ENCODE assay signal across 8 mouse cellular contexts in the genomic region with DNA sequence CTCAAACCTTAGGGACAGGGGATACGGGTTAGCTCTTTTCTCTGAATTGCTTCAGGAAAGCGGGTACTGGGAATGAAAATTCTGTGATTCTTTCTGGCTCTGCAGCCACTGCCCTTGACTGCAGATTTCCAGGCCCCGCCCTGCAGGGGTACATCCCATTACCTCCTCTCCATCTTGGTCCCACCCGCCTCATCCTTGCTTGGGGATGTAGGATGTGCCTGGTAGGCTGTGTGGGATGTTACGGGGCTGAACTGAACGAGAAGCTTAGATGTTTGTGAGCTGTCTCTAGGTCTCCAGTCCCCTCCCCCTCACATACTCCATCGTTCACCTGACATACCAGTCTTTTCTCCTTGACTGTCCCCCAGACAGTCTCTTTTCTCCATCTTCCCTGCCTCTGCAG. TPM values are rescaled to one million over a fixed set of nuclear protein-coding genes. Genes with fewer than 3 reads are reported as not detected.
A peak's percentile ranks its signal among the peaks of the same experiment; 100 is the strongest.
DNase-seq lines count a peak whose midpoint lies in the region; ATAC-seq and TF ChIP-seq lines count a peak whose summit lies in the region.

No protein-coding gene starts in this region.

- no peak for DNase-seq in lung, adult 2 months
- DNase-seq in lung, postnatal 4 days = no peak
- DNase-seq in brain, embryonic 14.5 days (ENCODE audit: low read depth) = peak; percentile 53
- DNase-seq in forebrain, embryonic 14.5 days (ENCODE audit: low spot score) = peak; percentile 48
- no peak for DNase-seq in layer of hippocampus, adult 8-10 months (ENCODE audit: low spot score in 2 of 2)
- no peak for DNase-seq in Muller cell, postnatal 12 days (ENCODE audit: inconsistent ontology term)

- peaks cover 12% of the 10 kb centered on the region for H3K4me1 ChIP-seq in lung, adult 2 months (ENCODE audit: control insufficient read depth, insufficient read depth, low read length)
- H3K4me1 ChIP-seq in forebrain, embryonic 14.5 days (ENCODE audit: control insufficient read depth, insufficient read depth, low read length) = peaks cover 16% of the 10 kb centered on the region
- peaks cover 46% of the 10 kb centered on the region for H3K4me1 ChIP-seq in liver, embryonic 12.5 days

- peak overlapping the region; percentile 97 for H3K9ac ChIP-seq in forebrain, embryonic 14.5 days (ENCODE audit: low read length)
- H3K9ac ChIP-seq in liver, embryonic 12.5 days = peak overlapping the region; percentile 77

- H3K4me3 ChIP-seq in lung, adult 2 months (replicated peaks; ENCODE audit: extremely low read depth, low read depth, low read length) = peak overlapping the region; percentile 55
- peak overlapping the region; percentile 89 for H3K4me3 ChIP-seq in forebrain, embryonic 14.5 days (ENCODE audit: low read depth, low read length)
- peak overlapping the region; percentile 64 for H3K4me3 ChIP-seq in liver, embryonic 12.5 days

- peak overlapping the region; percentile 86 for H3K27ac ChIP-seq in forebrain, embryonic 14.5 days (ENCODE audit: low read depth, low read length)
- peak overlapping the region; percentile 66 for H3K27ac ChIP-seq in liver, embryonic 12.5 days

- no peak for TF ChIP-seq POLR2A in lung, adult 2 months (IDR thresholded peaks at IDR 0.05; ENCODE audit: borderline replicate concordance, extremely low read depth, low read depth, low read length)
- TF ChIP-seq POLR2A in brain, embryonic 14.5 days (IDR thresholded peaks at IDR 0.05; ENCODE audit: borderline replicate concordance, extremely low read depth, insufficient read depth, insufficient read length, poor library complexity, severe bottlenecking) = no peak

- 22% methylated on average over 7 of the region's 7 CpGs for WGBS in lung, adult 2 months
- WGBS in forebrain, embryonic 14.5 days = 4% methylated on average over 7 of the region's 7 CpGs
- 49% methylated on average over 7 of the region's 7 CpGs for WGBS in liver, embryonic 12.5 days (ENCODE audit: insufficient replicate concordance)

- peak overlapping the region; percentile 85 for H3K4me2 ChIP-seq in forebrain, embryonic 14.5 days (ENCODE audit: low read length)
- peak overlapping the region; percentile 97 for H3K4me2 ChIP-seq in liver, embryonic 12.5 days

- H3K36me3 ChIP-seq in forebrain, embryonic 14.5 days (ENCODE audit: control insufficient read depth, insufficient read depth, low read length) = peaks cover 43% of the 10 kb centered on the region
- peaks cover 55% of the 10 kb centered on the region for H3K36me3 ChIP-seq in liver, embryonic 12.5 days

- H3K27me3 ChIP-seq in forebrain, embryonic 14.5 days (replicated peaks; ENCODE audit: control insufficient read depth, insufficient read depth, low read length) = no peaks in the 10 kb centered on the region
- H3K27me3 ChIP-seq in liver, embryonic 12.5 days (replicated peaks) = no peaks in the 10 kb centered on the region

- no peak for TF ChIP-seq CTCF in lung, adult 2 months (IDR thresholded peaks at IDR 0.05; ENCODE audit: insufficient read depth, low read length)
- TF ChIP-seq CTCF in brain, embryonic 14.5 days (IDR thresholded peaks at IDR 0.05; ENCODE audit: borderline replicate concordance, extremely low read depth, insufficient read depth, insufficient read length) = no peak

- no peaks in the 10 kb centered on the region for H3K9me3 ChIP-seq in forebrain, embryonic 14.5 days (replicated peaks; ENCODE audit: control insufficient read depth, low read length)
- no peaks in the 10 kb centered on the region for H3K9me3 ChIP-seq in liver, embryonic 12.5 days (replicated peaks)

- no peak for ATAC-seq in forebrain, embryonic 14.5 days
- ATAC-seq in liver, embryonic 12.5 days = no peak
- ATAC-seq in erythroid progenitor cell, adult 5-6 weeks (replicated peaks; ENCODE audit: low FRiP score, poor library complexity, severe bottlenecking) = no peak

RNA-seq across cellular contexts. Expression of a gene that starts 4.0 kb away (rescaled TPM):
- 21.0 and 22.1 TPM in 2 replicates for polyA plus RNA-seq in lung, adult 2 months (2012; rRNA removed)
- polyA plus RNA-seq in brain, embryonic 14.5 days (2012; rRNA removed) = 72.7 and 80.3 TPM in 2 replicates
- 45.5 and 59.7 TPM in 2 replicates for polyA plus RNA-seq in forebrain, embryonic 14.5 days (2014; fragmentation: Nextera tagmentation; extraction: Ambion mirVana)
- polyA plus RNA-seq in liver, embryonic 12.5 days (2016; fragmentation: Nextera tagmentation; extraction: Ambion mirVana) = 17.5 and 19.3 TPM in 2 replicates
- total RNA-seq in erythroid progenitor cell, adult 5-6 weeks (2015; ENCODE audit: low replicate concordance) = 5.4 and 15.1 TPM in 2 replicates
- total RNA-seq in erythroid progenitor cell, adult 5-6 weeks (2017; ENCODE audit: low replicate concordance) = 13.1 and 15.1 TPM in 2 replicates
- 100 to 1,000 TPM in 1 of 4 experiments, 10 to 100 TPM in 3; 75.1 to 105 (median 86.8) TPM for total RNA-seq in layer of hippocampus, adult 8-10 months (2022)

RNA-seq across cellular contexts. Expression of a gene that starts 21.0 kb away (rescaled TPM):
- 0.02 TPM in 1 of 2 replicates, not detected in the other for polyA plus RNA-seq in lung, adult 2 months (2012; rRNA removed)
- polyA plus RNA-seq in brain, embryonic 14.5 days (2012; rRNA removed) = 0.23 and 0.26 TPM in 2 replicates
- 0.33 and 0.36 TPM in 2 replicates for polyA plus RNA-seq in forebrain, embryonic 14.5 days (2014; fragmentation: Nextera tagmentation; extraction: Ambion mirVana)
- polyA plus RNA-seq in liver, embryonic 12.5 days (2016; fragmentation: Nextera tagmentation; extraction: Ambion mirVana) = 0.02 and 0.05 TPM in 2 replicates
- total RNA-seq in erythroid progenitor cell, adult 5-6 weeks (2015; ENCODE audit: low replicate concordance) = not detected in 2 replicates
- total RNA-seq in erythroid progenitor cell, adult 5-6 weeks (2017; ENCODE audit: low replicate concordance) = not detected in 2 replicates
- total RNA-seq in layer of hippocampus, adult 8-10 months (2022) = under 1 TPM; 0.45 to 0.77 (median 0.57) TPM

RNA-seq across cellular contexts. Expression of a gene that starts 27.3 kb away (rescaled TPM):
- 149 and 238 TPM in 2 replicates for polyA plus RNA-seq in lung, adult 2 months (2012; rRNA removed)
- polyA plus RNA-seq in brain, embryonic 14.5 days (2012; rRNA removed) = 17.0 and 19.4 TPM in 2 replicates
- 16.8 and 19.6 TPM in 2 replicates for polyA plus RNA-seq in forebrain, embryonic 14.5 days (2014; fragmentation: Nextera tagmentation; extraction: Ambion mirVana)
- 10.0 and 10.1 TPM in 2 replicates for polyA plus RNA-seq in liver, embryonic 12.5 days (2016; fragmentation: Nextera tagmentation; extraction: Ambion mirVana)
- total RNA-seq in erythroid progenitor cell, adult 5-6 weeks (2015; ENCODE audit: low replicate concordance) = not detected in 2 replicates
- total RNA-seq in erythroid progenitor cell, adult 5-6 weeks (2017; ENCODE audit: low replicate concordance) = 2.7 and 4.7 TPM in 2 replicates
- 100 to 1,000 TPM; 174 to 201 (median 193) TPM for total RNA-seq in layer of hippocampus, adult 8-10 months (2022)

RNA-seq across cellular contexts. Expression of a gene that starts 29.5 kb away (rescaled TPM):
- not detected in 2 replicates for polyA plus RNA-seq in lung, adult 2 months (2012; rRNA removed)
- not detected in 2 replicates for polyA plus RNA-seq in brain, embryonic 14.5 days (2012; rRNA removed)
- not detected in 2 replicates for polyA plus RNA-seq in forebrain, embryonic 14.5 days (2014; fragmentation: Nextera tagmentation; extraction: Ambion mirVana)
- not detected in 2 replicates for polyA plus RNA-seq in liver, embryonic 12.5 days (2016; fragmentation: Nextera tagmentation; extraction: Ambion mirVana)
- total RNA-seq in erythroid progenitor cell, adult 5-6 weeks (2015; ENCODE audit: low replicate concordance) = not detected in 2 replicates
- total RNA-seq in erythroid progenitor cell, adult 5-6 weeks (2017; ENCODE audit: low replicate concordance) = not detected in 2 replicates
- total RNA-seq in layer of hippocampus, adult 8-10 months (2022) = not detected

Comparison
In these comparisons a context has a peak if more than half of its experiments do, and no peak if none do; other contexts are left out.
1. DNase-seq: peak in brain, embryonic 14.5 days (single experiment) and forebrain, embryonic 14.5 days (single experiment); none in lung, adult 2 months (single experiment), lung, postnatal 4 days (0 of 2), layer of hippocampus, adult 8-10 months (0 of 2) and Muller cell, postnatal 12 days (single experiment).
2. Peak in every context shown above with its lines, with median percentiles within 50 percentile points of each other: H3K4me3 ChIP-seq.